Mouse (Mus musculus) thymus, adult 2 months (tissue): ENCODE results near the gene Mpzl1.

Experiments used
- CTCF ChIP-seq: fragments of 200-500 bp; IDR thresholded peaks from 2 replicates; pipeline ENCODE4 v1.5.1; 2012; ENCODE audit warnings: mild to moderate bottlenecking, control low read depth, low read length, moderate library complexity, borderline replicate concordance; ENCODE audit not compliant: control insufficient read depth, poor library complexity, insufficient read depth; ENCODE audit errors: extremely low read depth
- POLR2A ChIP-seq: fragments of 200-500 bp; IDR thresholded peaks from 2 replicates; pipeline ENCODE4 v1.6.1; 2012; ENCODE audit warnings: mild to moderate bottlenecking, low read length, control low read depth, moderate library complexity; ENCODE audit not compliant: control insufficient read depth, poor library complexity, insufficient read depth; ENCODE audit errors: extremely low read depth

GRCm38 (mm10) chr1:165601775-165602280 lies 32.5 kb downstream of the Mpzl1 start:
- TF ChIP-seq CTCF = no peak
- TF ChIP-seq POLR2A = no peak
